Mouse (Mus musculus): Measurements from ENCODE around the gene Stox2.

Stox2 gene

GRCm38 (mm10) chr8:47240871-47241270 lies 205.3 kb downstream of the Stox2 start:
- DNase-seq, result no peak

GRCm38 (mm10) chr8:47240266-47240665 lies 205.9 kb downstream of the Stox2 start:
- DNase-seq, result peak; percentile 13

GRCm38 (mm10) chr8:47232081-47232480 lies 214.1 kb downstream of the Stox2 start:
- DNase-seq, result no peak

- DNase-seq, result no peak
Observed at GRCm38 (mm10) chr8:47230057-47230456, 216.1 kb downstream of the Stox2 start.

- DNase-seq, result no peak
Observed at GRCm38 (mm10) chr8:47221851-47222250, 224.3 kb downstream of the Stox2 start.

GRCm38 (mm10) chr8:47221191-47221590 lies 225.0 kb downstream of the Stox2 start:
- DNase-seq, result no peak

- DNase-seq, result no peak
Observed at GRCm38 (mm10) chr8:47220390-47220789, 225.8 kb downstream of the Stox2 start.

GRCm38 (mm10) chr8:47218536-47218935 lies 227.6 kb downstream of the Stox2 start:
- peak; percentile 12 for DNase-seq

- no peak for DNase-seq
Observed at GRCm38 (mm10) chr8:47218021-47218420, 228.1 kb downstream of the Stox2 start.

GRCm38 (mm10) chr8:47212124-47212523 lies 234.0 kb downstream of the Stox2 start:
- no peak for DNase-seq

- no peak for DNase-seq
Observed at GRCm38 (mm10) chr8:47211226-47211625, 234.9 kb downstream of the Stox2 start.

- peak; percentile 16 for DNase-seq
Observed at GRCm38 (mm10) chr8:47208246-47208645, 237.9 kb downstream of the Stox2 start.

GRCm38 (mm10) chr8:47206640-47207237 lies 239.4 kb downstream of the Stox2 start:
- no peak for DNase-seq

GRCm38 (mm10) chr8:47205472-47205871 lies 240.7 kb downstream of the Stox2 start:
- DNase-seq, result peak; percentile 19

- DNase-seq, result no peak
Observed at GRCm38 (mm10) chr8:47196391-47196790, 249.8 kb downstream of the Stox2 start.

GRCm38 (mm10) chr8:47193321-47193996 lies 252.7 kb downstream of the Stox2 start:
- DNase-seq, result no peak

- DNase-seq, result no peak
Observed at GRCm38 (mm10) chr8:47191444-47192365, 254.5 kb downstream of the Stox2 start.

GRCm38 (mm10) chr8:47185396-47185795 lies 260.8 kb downstream of the Stox2 start:
- DNase-seq, result no peak

- DNase-seq, result no peak
Observed at GRCm38 (mm10) chr8:47182771-47183558, 263.2 kb downstream of the Stox2 start.

- DNase-seq, result no peak
Observed at GRCm38 (mm10) chr8:47182292-47182691, 263.9 kb downstream of the Stox2 start.

GRCm38 (mm10) chr8:47181032-47181698 lies 265.0 kb downstream of the Stox2 start:
- DNase-seq, result no peak

- no peak for DNase-seq
Observed at GRCm38 (mm10) chr8:47180181-47180580, 266.0 kb downstream of the Stox2 start.
